Mouse (Mus musculus) intestine, postnatal 0 days (tissue): Measurements from ENCODE around the gene Enthd1. TPM values are rescaled to one million over a fixed set of nuclear protein-coding genes. Genes with fewer than 3 reads are reported as not detected.

Experiments
- ATAC-seq: fragments of 200-750 bp; cut with Nextera tagmentation; 2 replicates; pipeline ENCODE4 v1.8.0; 2017; ENCODE audit warnings: mild to moderate bottlenecking, moderate TSS enrichment, moderate library complexity
- H3K27ac ChIP-seq: fragments of 300-500 bp; sonication (generic); 2 replicates; pipeline ENCODE4 v1.5.1; 2014; ENCODE audit warnings: mild to moderate bottlenecking, low read depth, low read length, moderate library complexity
- H3K27me3 ChIP-seq: fragments of 300-500 bp; sonication (generic); replicated peaks from 2 replicates; pipeline ENCODE4 v1.6.1; 2014; ENCODE audit warnings: low read length, mixed read lengths; ENCODE audit not compliant: control insufficient read depth, insufficient read depth
- H3K36me3 ChIP-seq: fragments of 300-500 bp; sonication (generic); 2 replicates; pipeline ENCODE4 v1.6.1; 2014; ENCODE audit warnings: mild to moderate bottlenecking, moderate library complexity; ENCODE audit not compliant: control insufficient read depth, insufficient read depth
- H3K4me1 ChIP-seq: fragments of 300-500 bp; sonication (generic); replicated peaks from 2 replicates; pipeline ENCODE4 v1.6.1; 2014; ENCODE audit warnings: antibody characterized with exemption, low read length, mixed read lengths; ENCODE audit not compliant: control insufficient read depth, insufficient read depth
- H3K4me2 ChIP-seq: fragments of 300-500 bp; sonication (generic); replicated peaks from 2 replicates; pipeline ENCODE4 v1.6.1; 2014; ENCODE audit warnings: low read depth, mild to moderate bottlenecking, moderate library complexity
- H3K4me3 ChIP-seq: fragments of 300-500 bp; sonication (generic); 2 replicates; pipeline ENCODE4 v1.5.1; 2014; ENCODE audit warnings: low read depth, low read length
- H3K9ac ChIP-seq: fragments of 300-500 bp; sonication (generic); 2 replicates; pipeline ENCODE4 v1.6.1; 2014; ENCODE audit warnings: mild to moderate bottlenecking, low read depth, low read length
- H3K9me3 ChIP-seq: fragments of 300-500 bp; sonication (generic); 2 replicates; pipeline ENCODE4 v1.6.1; 2016; ENCODE audit warnings: mixed run types; ENCODE audit not compliant: control insufficient read depth
- CTCF ChIP-seq: sonication (generic); IDR thresholded peaks from 2 replicates; pipeline ENCODE4 v1.5.1; 2016; ENCODE audit warnings: low read depth, mild to moderate bottlenecking, control low read depth, antibody characterized with exemption, moderate library complexity
- WGBS: fragments of 180-500 bp; shearing (Covaris S2); extraction: QIAGEN DNeasy Blood & Tissue Kit; methylation state at CpG from one replicate; pipeline ENCODE4 v1.1.7; 2014; 5-methylcytosine and 5-hydroxymethylcytosine counted together
- polyA plus RNA-seq: library from polyadenylated mRNA; unstranded; fragments of >200 nt; fragmentation: Nextera tagmentation; extraction: Ambion mirVana; gene quantifications from 2 replicates; pipeline ENCODE4 v1.2.1, GENCODE M21; 2015

The Enthd1 gene
- polyA plus RNA-seq, 1 experiment from 2014 or later = not detected

DNA sequence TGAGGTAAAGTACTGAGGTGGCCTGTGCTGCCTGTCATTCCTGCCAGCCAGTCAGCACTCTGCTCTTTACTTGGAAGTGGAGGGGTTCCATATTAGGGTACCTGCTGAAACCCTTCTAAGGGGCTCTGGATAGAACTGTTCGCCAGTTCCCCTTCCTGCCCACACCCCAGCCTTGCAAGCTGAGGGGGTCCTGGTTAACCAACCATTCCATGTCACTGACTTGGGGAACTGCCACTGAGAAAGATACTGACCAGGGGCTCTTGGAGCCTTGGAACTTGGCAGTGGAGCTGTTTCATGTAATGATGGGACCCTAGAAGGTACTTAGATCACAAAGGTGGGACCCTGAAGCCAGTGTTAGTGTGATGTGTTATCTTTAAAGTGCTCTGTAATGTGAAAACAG is 5.3 kb upstream of the Enthd1 start:
- H3K9ac ChIP-seq = no peak overlapping the region
- TF ChIP-seq CTCF = no peak
- no peak overlapping the region for H3K27ac ChIP-seq
- no peak overlapping the region for H3K4me2 ChIP-seq
- 75% methylated on average over 1 of the region's 1 CpGs for WGBS
- ATAC-seq = no peak
- no peak overlapping the region for H3K4me3 ChIP-seq
- no peaks in the 10 kb centered on the region for H3K4me1 ChIP-seq
- H3K9me3 ChIP-seq = no peaks in the 10 kb centered on the region
- no peaks in the 10 kb centered on the region for H3K36me3 ChIP-seq
- H3K27me3 ChIP-seq = no peaks in the 10 kb centered on the region

DNA sequence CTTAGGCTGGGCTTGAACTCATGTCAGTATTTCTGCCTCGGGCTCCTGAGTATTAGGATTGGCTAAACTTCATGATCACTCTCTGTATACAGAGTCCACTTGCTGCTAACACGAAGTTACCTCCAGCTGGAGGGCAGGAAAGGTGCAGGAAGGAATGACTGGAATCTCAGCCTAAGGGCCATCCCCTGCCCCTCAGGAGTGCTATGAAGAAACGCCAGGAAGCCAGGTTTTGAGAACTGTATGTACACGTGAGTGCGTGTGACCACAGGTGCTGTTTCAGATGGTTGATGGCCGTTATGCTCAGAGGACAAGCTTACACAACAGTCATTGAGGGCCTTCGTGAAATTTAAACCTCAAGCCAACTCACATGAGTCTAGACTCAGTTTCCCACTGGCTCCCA is 4.2 kb upstream of the Enthd1 start:
- Histone ChIP-seq H3K9ac (no peak overlapping the region), H3K27ac (no peak overlapping the region), H3K27me3 (no peaks in the 10 kb centered on the region), H3K36me3 (no peaks in the 10 kb centered on the region), H3K4me2 (no peak overlapping the region), H3K4me3 (no peak overlapping the region), H3K4me1 (no peaks in the 10 kb centered on the region), H3K9me3 (no peaks in the 10 kb centered on the region)
- no peak for ATAC-seq
- 63% methylated on average over 7 of the region's 7 CpGs for WGBS
- no peak for TF ChIP-seq CTCF

DNA sequence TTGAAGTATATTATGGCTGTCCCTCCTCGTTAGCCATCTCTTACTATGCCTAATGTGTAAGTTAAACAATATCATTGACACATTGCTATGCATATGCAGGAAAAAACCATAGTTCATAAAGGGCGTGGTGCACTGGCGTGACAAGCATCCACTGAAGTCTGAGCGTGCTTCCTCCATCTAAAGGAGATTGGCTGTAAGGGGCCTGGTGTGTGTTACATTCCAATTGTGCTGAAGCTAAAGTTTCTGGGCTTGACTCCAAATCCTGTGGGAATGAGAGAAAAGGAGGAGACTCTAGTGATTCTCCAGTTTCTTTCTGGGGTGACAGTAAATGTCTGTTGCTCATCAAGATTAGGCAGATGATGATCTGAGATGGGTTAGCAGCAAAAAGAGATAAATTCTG is 2.8 kb upstream of the Enthd1 start:
- Histone ChIP-seq H3K9me3 (no peaks in the 10 kb centered on the region), H3K9ac (no peak overlapping the region), H3K4me1 (no peaks in the 10 kb centered on the region), H3K27ac (no peak overlapping the region), H3K4me3 (no peak overlapping the region), H3K4me2 (no peak overlapping the region), H3K36me3 (no peaks in the 10 kb centered on the region), H3K27me3 (no peaks in the 10 kb centered on the region)
- ATAC-seq = no peak
- WGBS = 45% methylated on average over 4 of the region's 4 CpGs
- TF ChIP-seq CTCF = no peak

DNA sequence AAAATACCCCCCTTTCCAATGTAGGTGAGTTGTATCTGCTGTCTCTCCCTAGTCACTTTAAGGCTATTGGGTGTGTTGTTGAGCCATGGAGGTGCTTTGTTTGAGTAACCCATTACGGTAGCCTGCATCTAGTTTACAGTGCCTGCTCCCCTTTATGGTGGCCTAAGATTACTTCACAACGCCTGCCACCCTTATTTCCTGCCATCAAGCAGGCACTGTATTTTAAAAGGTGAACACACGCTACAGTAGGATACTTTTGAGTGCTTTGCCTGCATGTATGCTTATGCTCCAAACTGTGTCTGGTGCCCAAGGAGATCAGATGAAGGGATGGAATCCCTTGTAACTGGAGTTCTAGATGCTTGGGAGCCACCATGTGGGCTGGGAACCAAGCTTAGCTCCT is 2.2 kb upstream of the Enthd1 start:
- ATAC-seq = no peak
- H3K36me3 ChIP-seq = no peaks in the 10 kb centered on the region
- 61% methylated on average over 3 of the region's 3 CpGs for WGBS

DNA sequence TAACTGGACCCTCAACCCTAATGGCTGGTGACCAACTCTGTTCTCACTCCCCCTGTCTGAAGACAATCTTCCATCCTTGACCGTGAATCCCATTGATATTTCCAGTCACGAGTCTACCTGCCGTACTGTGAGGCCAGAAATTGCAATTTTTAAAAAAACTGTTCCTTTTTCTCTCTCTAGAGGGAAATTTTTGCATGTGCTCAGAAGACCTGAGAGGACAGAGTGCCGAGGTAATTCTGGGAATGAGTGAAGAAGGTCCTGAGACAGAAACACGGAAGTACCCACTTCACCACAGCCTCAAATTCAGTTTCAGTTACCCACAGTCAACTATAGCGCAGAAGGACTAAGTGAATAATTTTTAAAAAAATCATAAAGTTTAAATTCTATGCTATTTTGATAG is 1.7 kb upstream of the Enthd1 start:
- no peaks in the 10 kb centered on the region for H3K4me1 ChIP-seq
- no peaks in the 10 kb centered on the region for H3K27me3 ChIP-seq
- no peak overlapping the region for H3K9ac ChIP-seq
- no peaks in the 10 kb centered on the region for H3K9me3 ChIP-seq
- H3K36me3 ChIP-seq = no peaks in the 10 kb centered on the region
- H3K27ac ChIP-seq = no peak overlapping the region
- no peak for ATAC-seq
- H3K4me2 ChIP-seq = no peak overlapping the region
- no peak overlapping the region for H3K4me3 ChIP-seq
- no peak for TF ChIP-seq CTCF
- 91% methylated on average over 6 of the region's 6 CpGs for WGBS

More for the DNA sequence above, 2.2 kb upstream of the Enthd1 start:
- no peaks in the 10 kb centered on the region for H3K9me3 ChIP-seq
- no peak overlapping the region for H3K4me2 ChIP-seq
- no peaks in the 10 kb centered on the region for H3K4me1 ChIP-seq
- H3K4me3 ChIP-seq = no peak overlapping the region
- no peak overlapping the region for H3K9ac ChIP-seq
- no peaks in the 10 kb centered on the region for H3K27me3 ChIP-seq
- H3K27ac ChIP-seq = no peak overlapping the region
- TF ChIP-seq CTCF = no peak

DNA sequence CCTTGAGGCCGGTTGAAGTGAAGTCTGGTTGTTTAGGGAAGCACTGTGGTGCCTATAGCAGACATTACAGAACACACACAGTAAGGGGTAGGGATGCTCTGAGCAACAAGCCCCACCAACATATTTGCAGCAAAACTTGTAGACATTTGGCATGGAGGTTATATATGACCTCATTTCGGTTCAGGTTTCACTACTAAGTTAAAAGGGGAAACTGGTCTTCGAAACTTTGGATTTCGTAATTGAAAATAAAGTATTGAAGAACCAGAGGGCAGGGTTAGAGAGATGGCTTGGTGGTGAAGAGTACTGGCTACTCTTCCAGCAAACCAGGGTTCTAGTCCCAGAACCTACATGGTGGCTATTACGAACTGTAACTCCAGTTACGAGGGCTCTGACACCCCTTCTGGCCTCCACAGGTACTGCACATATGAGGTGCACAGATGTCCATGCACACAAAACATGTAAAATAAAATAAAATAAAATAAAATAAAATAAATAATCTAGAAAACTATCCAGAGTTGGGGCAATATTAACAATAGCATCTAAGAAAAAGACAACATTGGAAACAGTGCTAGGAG is 1.2 kb downstream of the Enthd1 start:
- no peaks in the 10 kb centered on the region for H3K4me1 ChIP-seq
- no peak overlapping the region for H3K9ac ChIP-seq
- no peak for ATAC-seq
- no peaks in the 10 kb centered on the region for H3K27me3 ChIP-seq
- no peak overlapping the region for H3K27ac ChIP-seq
- no peaks in the 10 kb centered on the region for H3K36me3 ChIP-seq
- WGBS = 92% methylated on average over 6 of the region's 6 CpGs
- H3K4me2 ChIP-seq = no peak overlapping the region
- H3K4me3 ChIP-seq = no peak overlapping the region
- TF ChIP-seq CTCF = peak; percentile 50
- no peaks in the 10 kb centered on the region for H3K9me3 ChIP-seq

DNA sequence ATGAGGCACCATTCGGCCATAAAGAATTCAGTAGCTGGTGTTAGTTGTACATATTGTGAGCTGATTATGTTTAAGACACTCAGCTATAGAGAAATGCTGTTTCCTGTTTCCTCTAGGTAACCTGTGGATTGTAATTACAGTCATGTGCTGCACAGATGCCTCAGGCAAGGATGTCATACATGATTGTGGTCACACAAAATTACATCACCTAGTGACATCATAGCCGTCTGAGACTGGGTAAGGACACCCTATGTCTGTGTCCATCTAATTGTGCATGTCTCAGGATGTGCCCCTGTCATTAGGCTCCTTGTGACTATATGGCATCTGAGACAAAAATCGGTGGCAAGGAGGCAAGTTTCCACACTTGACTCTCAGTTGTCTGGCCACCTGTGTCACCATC is 2.5 kb downstream of the Enthd1 start:
- no peaks in the 10 kb centered on the region for H3K4me1 ChIP-seq
- no peaks in the 10 kb centered on the region for H3K9me3 ChIP-seq
- H3K4me2 ChIP-seq = no peak overlapping the region
- ATAC-seq = no peak
- WGBS = 81% methylated on average over 3 of the region's 3 CpGs
- H3K27me3 ChIP-seq = no peaks in the 10 kb centered on the region
- no peaks in the 10 kb centered on the region for H3K36me3 ChIP-seq
- no peak overlapping the region for H3K4me3 ChIP-seq
- no peak overlapping the region for H3K27ac ChIP-seq
- no peak for TF ChIP-seq CTCF
- no peak overlapping the region for H3K9ac ChIP-seq
